Mouse (Mus musculus) ovary, postnatal 36 days (tissue): Measurements from ENCODE around the gene A130010J15Rik.

Experiments used
- DNase-seq: peaks from one replicate; pipeline ENCODE4 v3.0.0; 2022; ENCODE audit warnings: low spot score, mixed read lengths

Gene A130010J15Rik

GRCm38 (mm10) chr1:193156316-193157110, 11.3 kb upstream of the A130010J15Rik start:
- no peak for DNase-seq

- DNase-seq: no peak
Observed at GRCm38 (mm10) chr1:193157111-193157492, 10.7 kb upstream of the A130010J15Rik start.

GRCm38 (mm10) chr1:193159163-193159562, 8.7 kb upstream of the A130010J15Rik start:
- DNase-seq: no peak

- DNase-seq: no peak
Observed at GRCm38 (mm10) chr1:193159613-193160012, 8.2 kb upstream of the A130010J15Rik start.

- DNase-seq: peak; percentile 55
Observed at GRCm38 (mm10) chr1:193160317-193161032, 7.4 kb upstream of the A130010J15Rik start.

- no peak for DNase-seq
Observed at GRCm38 (mm10) chr1:193169228-193169627, 1.4 kb downstream of the A130010J15Rik start.

- no peak for DNase-seq
Observed at GRCm38 (mm10) chr1:193169856-193170255, 2.0 kb downstream of the A130010J15Rik start.

- DNase-seq: peak; percentile 92
Observed at GRCm38 (mm10) chr1:193172991-193173809, 5.4 kb downstream of the A130010J15Rik start.

GRCm38 (mm10) chr1:193173810-193174129, 5.9 kb downstream of the A130010J15Rik start:
- DNase-seq: no peak

- no peak for DNase-seq
Observed at GRCm38 (mm10) chr1:193174143-193174733, 6.4 kb downstream of the A130010J15Rik start.

GRCm38 (mm10) chr1:193181104-193181503, 13.3 kb downstream of the A130010J15Rik start:
- DNase-seq: no peak

GRCm38 (mm10) chr1:193188257-193188656, 20.4 kb downstream of the A130010J15Rik start:
- no peak for DNase-seq

- DNase-seq: peak; percentile 30
Observed at GRCm38 (mm10) chr1:193189151-193189621, 21.3 kb downstream of the A130010J15Rik start.

- no peak for DNase-seq
Observed at GRCm38 (mm10) chr1:193189771-193190170, 21.9 kb downstream of the A130010J15Rik start.

- DNase-seq: no peak
Observed at GRCm38 (mm10) chr1:193191675-193192283, 23.9 kb downstream of the A130010J15Rik start.

- DNase-seq: no peak
Observed at GRCm38 (mm10) chr1:193194416-193195140, 26.7 kb downstream of the A130010J15Rik start.

- no peak for DNase-seq
Observed at GRCm38 (mm10) chr1:193195169-193195810, 27.4 kb downstream of the A130010J15Rik start.

- no peak for DNase-seq
Observed at GRCm38 (mm10) chr1:193197494-193198205, 29.8 kb downstream of the A130010J15Rik start.

GRCm38 (mm10) chr1:193198312-193198711, 30.5 kb downstream of the A130010J15Rik start:
- DNase-seq: no peak
